Mouse (Mus musculus) natural killer cell, adult 2 months (primary cell): ENCODE measurements around the gene Tnfaip2.

Source experiments
- DNase-seq, 2 experiments: peaks; one replicate each; pipeline ENCODE4 v3.0.0; 2022; ENCODE audit warnings: low spot score in 2 of 2

Tnfaip2 gene

DNA sequence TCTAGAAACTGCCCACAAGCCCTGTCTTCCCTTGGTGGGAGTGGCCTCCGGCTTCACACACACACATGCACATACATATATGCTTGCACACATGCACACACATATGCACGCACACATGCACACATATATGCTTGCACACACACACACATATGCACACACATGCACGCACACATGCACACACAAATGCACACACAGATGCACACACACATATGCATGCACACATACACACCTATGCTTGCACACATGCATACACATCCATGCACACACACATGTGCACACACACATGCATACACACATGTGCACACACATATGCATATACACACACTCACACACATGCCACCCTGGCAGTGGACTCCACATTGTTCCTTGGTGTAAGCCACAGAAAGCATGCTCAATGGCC, 32.1 kb downstream of the Tnfaip2 start:
- DNase-seq, result no peak

DNA sequence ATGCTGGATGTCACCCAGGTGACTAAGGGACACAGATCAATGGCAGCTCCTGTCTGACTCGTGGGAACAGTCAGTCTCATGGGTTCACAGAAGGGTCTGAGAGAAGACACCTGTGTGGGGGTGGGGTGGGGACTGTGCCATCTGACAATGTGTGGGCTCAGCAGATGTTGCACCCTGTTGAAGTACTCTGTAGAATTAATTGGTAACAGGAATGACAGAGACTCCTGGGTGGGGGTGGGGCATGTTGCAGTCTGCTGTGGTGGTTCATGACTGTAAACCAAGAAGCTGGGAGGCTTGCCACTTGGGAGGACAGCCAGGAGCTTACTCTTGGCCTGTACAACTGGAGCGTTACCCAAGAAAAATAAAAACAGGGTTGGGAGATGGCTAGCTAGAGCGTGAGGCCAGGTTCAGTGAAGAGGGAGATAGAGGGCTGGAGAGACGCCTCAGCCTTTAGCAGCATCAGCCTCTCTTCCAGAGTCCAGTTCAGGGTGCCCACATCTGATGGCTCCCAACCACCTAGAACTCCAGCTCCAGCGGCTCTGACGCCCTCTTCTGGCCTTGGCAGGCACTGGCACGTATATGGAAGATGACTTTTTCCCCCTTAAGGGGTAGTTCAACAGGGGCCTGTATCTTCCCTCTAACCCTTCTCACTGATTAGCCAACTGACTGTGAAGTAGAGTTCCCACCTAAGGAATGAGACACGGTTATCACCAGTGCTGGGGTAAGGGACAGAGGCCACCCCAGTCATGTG, 32.8 kb downstream of the Tnfaip2 start:
- DNase-seq, result no peak

DNA sequence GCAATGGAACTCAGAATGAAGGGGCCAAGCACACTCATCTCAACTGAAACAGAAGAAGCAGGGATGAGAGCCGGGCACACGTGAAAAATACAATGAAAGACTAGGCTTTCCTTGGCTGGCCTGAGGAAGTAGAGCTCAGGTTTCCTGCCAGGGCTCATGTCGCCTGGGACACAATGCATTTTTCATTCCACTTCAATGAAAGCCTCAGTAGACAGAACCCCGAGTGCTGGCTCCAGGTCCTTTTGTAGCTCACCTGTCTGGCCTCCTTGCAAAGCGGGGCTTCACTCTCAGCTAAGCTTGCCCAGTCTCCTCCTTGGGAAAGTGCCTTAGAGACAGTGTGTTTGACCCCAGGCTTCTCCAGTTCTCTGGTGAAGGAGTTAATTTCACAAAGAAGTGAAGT, 36.7 kb downstream of the Tnfaip2 start:
- no peak for DNase-seq

DNA sequence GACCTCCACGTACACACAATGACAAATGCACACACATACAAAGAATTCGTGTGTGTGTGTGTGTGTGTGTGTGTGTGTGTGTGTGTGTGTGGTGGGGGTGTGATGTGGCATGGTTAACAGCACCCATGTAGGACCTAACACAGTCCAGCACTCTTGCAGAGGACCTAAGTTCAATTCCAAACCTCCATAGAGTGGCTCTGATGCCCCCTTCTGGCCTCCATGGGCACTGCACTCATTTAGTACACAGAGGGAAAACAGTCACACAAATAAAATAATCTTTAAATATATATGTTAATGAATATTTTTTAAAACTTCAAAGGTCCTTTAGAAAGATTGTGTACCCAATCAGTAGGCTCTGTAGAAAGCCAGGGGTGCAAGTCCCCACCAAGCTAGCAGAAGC, 37.6 kb downstream of the Tnfaip2 start:
- DNase-seq, result no peak

DNA sequence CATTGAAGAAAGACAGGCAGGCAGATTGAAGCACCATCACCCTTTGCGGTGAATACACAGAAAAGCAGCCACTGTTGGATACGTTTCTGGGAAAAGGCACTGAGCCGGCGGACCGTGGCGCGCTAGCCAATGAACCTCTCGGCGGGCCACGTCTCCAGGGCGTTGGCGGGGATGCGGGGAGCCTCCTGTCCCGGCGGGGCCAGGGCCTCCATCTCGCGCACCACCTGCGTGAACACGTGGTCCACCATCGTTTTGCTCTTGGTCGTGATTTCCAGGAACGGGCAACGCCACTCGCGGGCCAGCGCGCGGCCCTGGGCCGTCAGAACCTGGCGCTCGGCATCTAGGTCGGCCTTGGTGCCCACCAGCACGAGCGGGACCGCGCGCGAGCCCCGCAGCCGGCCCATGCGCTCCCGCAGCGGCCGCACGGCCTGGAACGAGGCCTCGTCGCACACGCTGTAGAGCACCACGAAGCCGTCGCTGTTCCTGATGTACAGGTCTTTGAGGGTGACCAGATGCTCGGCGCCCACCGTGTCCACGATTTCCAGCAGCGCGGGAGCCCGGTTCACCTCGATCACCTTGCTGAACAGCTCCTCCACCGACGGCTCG, 42.9 kb downstream of the Tnfaip2 start:
- no peak for DNase-seq

DNA sequence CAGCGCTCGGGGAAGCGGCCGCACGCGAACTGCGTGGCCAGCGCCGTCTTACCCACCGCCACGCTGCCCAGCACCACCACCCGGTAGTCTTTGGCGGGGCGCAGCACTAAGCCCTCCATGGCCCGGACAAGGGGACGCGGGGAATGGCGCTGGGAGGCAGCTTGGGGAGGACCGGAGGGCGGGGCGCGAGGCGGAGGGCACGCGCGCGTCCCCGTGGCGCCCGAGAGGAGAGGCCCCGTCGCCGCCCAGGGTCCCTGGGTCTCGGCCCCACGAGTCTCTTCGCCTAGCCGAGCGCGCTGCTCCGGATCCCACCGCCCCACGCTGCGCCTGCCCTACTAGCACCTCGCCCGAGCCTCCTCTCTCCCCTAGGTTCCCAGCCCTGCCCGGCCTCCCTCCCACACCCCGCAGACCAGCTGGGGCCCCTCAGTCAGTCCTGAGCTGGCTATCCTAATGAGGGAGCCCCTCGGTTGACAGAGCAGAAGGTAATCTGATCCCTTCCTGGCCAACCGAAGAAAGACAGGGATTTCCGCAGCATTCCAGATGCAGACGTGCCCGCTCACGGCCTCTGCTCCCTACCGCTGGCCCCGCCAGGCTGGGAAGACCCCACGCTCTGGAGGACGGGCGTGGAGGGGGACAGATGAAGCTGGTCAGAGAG, 43.5 kb downstream of the Tnfaip2 start, which contains the start of gene Gm266:
Gene Gm266 (minus strand): TSS at position 172 of the 655 bp plus-strand sequence.
- DNase-seq, result no peak

DNA sequence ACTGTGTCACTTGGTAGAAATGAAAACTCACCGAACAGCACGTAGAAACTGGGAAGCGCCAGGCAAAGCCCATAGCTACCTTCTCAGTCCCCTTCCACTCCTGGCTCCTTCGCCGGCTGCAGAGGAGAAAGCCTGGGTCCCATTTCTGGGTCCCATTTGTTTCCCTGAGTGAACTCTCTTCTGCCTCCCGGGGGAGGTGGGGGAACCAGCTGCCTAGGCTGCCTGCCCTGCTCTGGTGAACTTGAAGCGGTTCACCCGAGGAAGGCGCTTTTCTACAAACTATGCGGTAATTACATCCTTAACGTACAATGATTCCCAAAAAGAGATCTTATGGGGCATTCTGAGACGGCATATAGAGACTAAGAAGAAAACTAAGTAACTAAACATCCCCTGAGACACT, 44.2 kb downstream of the Tnfaip2 start:
- DNase-seq, result no peak

DNA sequence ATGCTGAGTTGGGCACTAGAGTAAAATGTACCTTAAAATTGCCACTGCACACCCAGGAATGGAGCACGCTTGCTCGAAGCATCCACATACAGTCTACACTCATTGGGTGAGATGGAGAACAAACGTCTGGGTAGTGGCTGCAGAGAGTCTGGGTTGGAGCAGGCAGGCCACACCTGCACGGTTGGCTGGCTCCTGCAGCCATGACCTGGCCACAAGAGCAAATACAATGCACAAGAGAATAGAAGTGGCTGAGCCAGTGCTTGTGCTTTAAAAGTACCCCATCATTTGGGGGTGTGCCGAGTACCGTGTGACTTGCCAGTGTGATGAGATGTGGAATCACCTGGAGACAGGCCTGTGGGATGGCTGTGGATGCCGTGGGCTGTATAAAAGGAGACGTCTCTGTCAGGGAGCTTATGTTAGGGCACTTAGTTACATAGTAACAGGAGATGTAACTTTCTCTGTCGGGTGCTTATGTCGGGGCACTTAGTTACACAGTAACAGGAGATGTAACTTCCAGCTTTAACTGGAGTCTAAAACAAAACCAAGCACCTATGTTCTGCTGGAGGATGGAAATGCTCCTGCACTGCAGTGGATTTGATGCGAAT, 47.1 kb downstream of the Tnfaip2 start:
- no peak for DNase-seq

DNA sequence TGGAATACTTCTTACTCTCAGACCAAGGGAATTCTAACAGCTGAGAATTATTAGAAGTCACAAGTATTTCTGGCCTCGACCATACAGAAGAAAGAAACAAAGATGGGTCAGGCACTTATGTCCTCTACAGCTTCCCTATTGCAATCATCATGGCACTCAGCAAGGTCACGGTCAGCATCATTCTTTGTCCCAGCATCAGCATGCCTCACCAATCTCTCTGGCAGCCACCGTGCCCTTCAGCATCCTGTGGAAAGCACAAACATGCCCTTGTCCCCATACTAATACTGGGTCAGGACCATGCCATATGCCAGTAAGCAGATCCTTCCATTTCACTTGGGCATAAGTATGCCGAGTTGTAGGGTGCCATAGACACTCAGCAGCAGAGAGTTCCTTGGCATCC, 52.7 kb downstream of the Tnfaip2 start:
- DNase-seq, result no peak

DNA sequence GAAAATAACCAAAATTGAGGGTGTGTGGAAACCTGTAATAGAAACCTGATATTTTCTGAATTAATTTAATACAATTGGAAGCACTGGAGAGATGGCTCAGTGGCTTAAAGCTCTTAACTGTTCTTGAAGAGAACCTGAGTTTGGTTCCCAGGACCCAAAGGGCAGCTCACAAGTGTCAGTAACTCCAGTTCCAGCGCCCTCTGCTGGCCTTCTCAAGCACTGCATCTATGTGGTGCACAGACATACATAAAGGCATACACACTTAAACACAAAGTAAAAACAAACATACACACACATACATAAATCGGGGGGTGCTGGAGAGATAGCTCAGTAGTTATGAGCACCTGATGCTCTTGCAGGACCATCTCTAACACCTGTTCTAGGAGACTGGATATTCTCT, 54.8 kb downstream of the Tnfaip2 start:
- DNase-seq, result peak in 1 of 2 experiments; percentile 13

DNA sequence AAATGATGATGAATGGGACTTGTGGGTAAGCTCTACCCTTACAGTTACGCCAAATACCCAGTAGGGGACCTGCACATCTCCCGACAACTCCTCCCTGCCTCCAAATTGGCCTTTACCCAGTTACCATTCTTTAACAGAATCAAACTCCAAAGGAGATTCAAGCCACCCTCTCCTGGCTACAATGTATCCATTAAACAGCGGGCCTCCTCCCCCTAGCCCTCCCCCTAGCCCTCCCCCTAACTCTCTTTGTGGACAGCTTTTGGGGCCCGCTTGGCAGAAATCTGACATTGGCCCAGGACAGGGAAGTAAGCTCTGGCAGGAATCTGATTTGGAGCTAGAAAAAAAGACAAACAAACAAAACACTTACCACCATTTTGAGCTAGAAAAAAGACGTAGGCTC, 57.3 kb downstream of the Tnfaip2 start:
- no peak for DNase-seq

DNA sequence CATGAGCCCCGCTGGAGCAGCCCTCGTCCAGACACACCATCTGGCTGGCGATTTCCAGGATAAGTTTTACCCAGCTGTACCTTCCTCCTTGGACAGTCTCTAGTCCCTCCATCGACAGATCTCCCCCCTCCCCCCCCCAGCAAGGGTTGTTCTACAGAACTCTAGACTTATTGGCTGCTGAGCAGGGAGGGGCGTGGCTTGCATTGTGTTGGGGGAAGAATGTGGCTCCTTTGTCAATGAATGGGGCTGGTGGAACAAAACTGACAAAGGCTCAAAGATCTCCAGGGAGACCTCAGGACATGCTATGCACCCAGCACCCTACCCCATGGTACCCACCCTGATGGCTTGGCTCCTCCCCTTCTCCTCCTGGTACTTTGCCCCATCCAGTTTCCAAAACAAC, 58.5 kb downstream of the Tnfaip2 start:
- DNase-seq, result no peak

DNA sequence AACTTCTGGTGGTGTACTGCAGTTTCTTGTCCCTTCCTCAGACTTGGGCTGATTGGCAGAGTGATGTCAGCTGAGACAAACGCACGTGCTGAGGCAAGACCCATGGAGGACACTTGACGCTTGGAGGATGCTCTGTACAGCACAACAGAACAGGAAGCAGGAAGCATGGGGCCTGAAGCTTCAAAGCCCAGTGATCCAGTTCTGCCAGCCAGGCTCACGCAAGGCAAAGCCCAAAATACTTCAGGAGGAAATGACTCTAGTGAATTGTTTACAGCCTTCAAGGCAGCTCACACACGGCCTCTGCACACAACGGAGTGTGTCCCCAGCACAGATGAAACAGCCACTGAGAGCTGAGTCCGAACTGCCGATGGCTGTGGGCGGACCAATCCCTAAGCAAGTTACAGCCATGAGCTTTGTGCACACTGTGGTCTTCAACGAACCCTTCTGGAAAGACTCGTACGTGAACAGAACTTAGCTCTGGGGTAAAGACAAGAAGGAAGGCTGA, 60.8 kb downstream of the Tnfaip2 start:
- DNase-seq, result no peak

DNA sequence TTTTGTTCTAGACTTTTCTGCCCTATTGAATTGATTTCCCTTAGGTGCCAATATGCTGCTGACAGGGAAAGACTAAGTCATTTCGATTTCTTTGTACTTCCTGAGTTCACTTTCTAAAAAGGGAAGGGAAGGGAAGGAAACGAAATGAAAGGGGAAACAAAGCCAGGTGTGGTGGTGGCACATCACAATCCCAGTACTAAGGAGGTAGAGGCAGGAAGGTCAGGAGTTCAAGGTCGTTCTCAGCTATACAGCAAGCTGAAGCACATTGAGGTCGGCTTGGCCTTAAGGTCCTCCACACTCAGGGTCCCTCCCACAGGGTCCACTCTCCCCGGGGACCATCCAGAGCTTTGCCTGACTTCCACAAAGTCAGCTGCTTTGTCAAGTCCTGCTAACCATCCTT, 61.3 kb downstream of the Tnfaip2 start:
- DNase-seq, result no peak
